Mouse (Mus musculus): ENCODE data around the gene Il17c.

Il17c gene

GRCm38 (mm10) chr8:122430058-122430636, 8.3 kb downstream of the Il17c start:
- in situ Hi-C loops (cut with MboI, MseI) = loop anchor here (5.0 to 25.0 kb wide), 2 partner anchors 42 to 1132 kb away; no protein-coding TSS in a partner anchor

GRCm38 (mm10) chr8:122430646-122431045, 8.8 kb downstream of the Il17c start:
- in situ Hi-C loops (cut with MboI, MseI) = loop anchor here (5.0 to 25.0 kb wide), 2 partner anchors 42 to 1132 kb away; no protein-coding TSS in a partner anchor

GRCm38 (mm10) chr8:122431694-122432442, 10.0 kb downstream of the Il17c start:
- in situ Hi-C loops (cut with MboI, MseI) = loop anchor here (5.0 to 25.0 kb wide), 2 partner anchors 40 to 1130 kb away; no protein-coding TSS in a partner anchor

GRCm38 (mm10) chr8:122432443-122433268, 10.8 kb downstream of the Il17c start, which contains the start of gene Cyba:
Gene Cyba (minus strand): TSS chr8:122432930.
- in situ Hi-C loops (cut with MboI, MseI) = loop anchor here (5.0 to 25.0 kb wide), 2 partner anchors 40 to 1130 kb away; no protein-coding TSS in a partner anchor

- in situ Hi-C loops (cut with MboI, MseI) = loop anchor here (5.0 to 25.0 kb wide), 2 partner anchors 39 to 1129 kb away; no protein-coding TSS in a partner anchor
These were observed 11.6 kb downstream of the Il17c start for GRCm38 (mm10) chr8:122433269-122433905.

GRCm38 (mm10) chr8:122435375-122435774, 13.6 kb downstream of the Il17c start:
- in situ Hi-C loops (cut with MboI, MseI) = loop anchor here (25.0 kb wide), 1 partner anchor 1127 kb away; no protein-coding TSS in a partner anchor

GRCm38 (mm10) chr8:122436146-122436545, 14.3 kb downstream of the Il17c start:
- in situ Hi-C loops (cut with MboI, MseI) = loop anchor here (25.0 kb wide), 1 partner anchor 1126 kb away; no protein-coding TSS in a partner anchor

- in situ Hi-C loops (cut with MboI, MseI) = loop anchor here (25.0 kb wide), 1 partner anchor 1126 kb away; no protein-coding TSS in a partner anchor
These were observed 14.8 kb downstream of the Il17c start for GRCm38 (mm10) chr8:122436586-122437125.

- in situ Hi-C loops (cut with MboI, MseI) = loop anchor here (25.0 kb wide), 1 partner anchor 1124 kb away; no protein-coding TSS in a partner anchor
These were observed 16.0 kb downstream of the Il17c start for GRCm38 (mm10) chr8:122437708-122438331.

GRCm38 (mm10) chr8:122439336-122439735, 17.5 kb downstream of the Il17c start:
- in situ Hi-C loops (cut with MboI, MseI) = loop anchor here (25.0 kb wide), 1 partner anchor 1123 kb away; no protein-coding TSS in a partner anchor

GRCm38 (mm10) chr8:122441326-122441725, 19.5 kb downstream of the Il17c start:
- in situ Hi-C loops (cut with MboI, MseI) = loop anchor here (25.0 kb wide), 1 partner anchor 1121 kb away; no protein-coding TSS in a partner anchor

GRCm38 (mm10) chr8:122442356-122442755, 20.5 kb downstream of the Il17c start:
- in situ Hi-C loops (cut with MboI, MseI) = loop anchor here (25.0 kb wide), 1 partner anchor 1120 kb away; no protein-coding TSS in a partner anchor

- in situ Hi-C loops (cut with MboI, MseI) = loop anchor here (25.0 kb wide), 1 partner anchor 1120 kb away; no protein-coding TSS in a partner anchor
These were observed 21.0 kb downstream of the Il17c start for GRCm38 (mm10) chr8:122442781-122443180.

GRCm38 (mm10) chr8:122443262-122444006, 21.6 kb downstream of the Il17c start, which contains the start of gene Mvd:
Gene Mvd (minus strand): TSS chr8:122443422.
- in situ Hi-C loops (cut with MboI, MseI) = loop anchor here (25.0 kb wide), 1 partner anchor 1119 kb away; no protein-coding TSS in a partner anchor

GRCm38 (mm10) chr8:122444058-122444748, 22.4 kb downstream of the Il17c start:
- in situ Hi-C loops (cut with MboI, MseI) = loop anchor here (25.0 kb wide), 1 partner anchor 1118 kb away; no protein-coding TSS in a partner anchor

GRCm38 (mm10) chr8:122445203-122445602, 23.4 kb downstream of the Il17c start:
- in situ Hi-C loops (cut with MboI, MseI) = loop anchor here (25.0 kb wide), 1 partner anchor 1117 kb away; no protein-coding TSS in a partner anchor

- in situ Hi-C loops (cut with MboI, MseI) = no loop called here
These were observed 29.4 kb downstream of the Il17c start for GRCm38 (mm10) chr8:122451161-122451703.

GRCm38 (mm10) chr8:122452154-122452553, 30.3 kb downstream of the Il17c start:
- in situ Hi-C loops (cut with MboI, MseI) = no loop called here

All from T-helper 1 cell (primary cell).